Mouse (Mus musculus) left cerebral cortex, postnatal 4 days (tissue): ENCODE results near the gene Dnmt3c. TPM values are rescaled to one million over a fixed set of nuclear protein-coding genes. Genes with fewer than 3 reads are reported as not detected.

ENCODE experiments used
- total RNA-seq, 2 experiments: library from RNA; stranded (reverse); gene quantifications; 2 replicates each; pipeline ENCODE4 v1.2.3; 2021

Gene Dnmt3c
- total RNA-seq, 2 experiments from 2014 or later = not detected

Other genes starting within 250 kb of the Dnmt3c start
- not detected for gene 4930404H24Rik, start 203.9 kb upstream of the Dnmt3c start, total RNA-seq
- 100 to 1,000 TPM; 111 to 122 TPM for gene Nol4l, start 166.7 kb upstream of the Dnmt3c start, total RNA-seq
- gene Commd7, start 63.9 kb upstream of the Dnmt3c start, total RNA-seq = 10 to 100 TPM; 48.2 to 50.9 TPM
- gene Dnmt3b, start 47.2 kb upstream of the Dnmt3c start, total RNA-seq = 1 to 10 TPM; 2.8 to 4.0 TPM
- gene Mapre1, start 44.6 kb downstream of the Dnmt3c start, total RNA-seq = 100 to 1,000 TPM; 242 to 243 TPM
- under 1 TPM; 0.32 to 0.60 TPM for gene Efcab8, start 83.3 kb downstream of the Dnmt3c start, total RNA-seq
- gene Sun5, start 174.4 kb downstream of the Dnmt3c start, total RNA-seq = not detected
- gene Bpifb2, start 178.4 kb downstream of the Dnmt3c start, total RNA-seq = not detected
- gene Bpifb6, start 203.7 kb downstream of the Dnmt3c start, total RNA-seq = not detected
- gene Bpifb3, start 221.6 kb downstream of the Dnmt3c start, total RNA-seq = under 1 TPM in 1 of 2 experiments, not detected in 1; 0.40 TPM
- not detected for gene Bpifb4, start 241.6 kb downstream of the Dnmt3c start, total RNA-seq